Mouse (Mus musculus) kidney, postnatal 4 days (tissue): ENCODE measurements around the gene Hes3.

Experiments used
- DNase-seq, 2 experiments: peaks; one replicate each; pipeline ENCODE4 v3.0.0; 2021; ENCODE audit warnings: mixed read lengths in 2 of 2

Gene Hes3

GRCm38 (mm10) chr4:152304685-152305084 lies 13.2 kb upstream of the Hes3 start:
- DNase-seq = no peak

- DNase-seq = peak in 1 of 2 experiments; percentile 56
These were observed 11.7 kb upstream of the Hes3 start for GRCm38 (mm10) chr4:152303172-152303571.

DNA sequence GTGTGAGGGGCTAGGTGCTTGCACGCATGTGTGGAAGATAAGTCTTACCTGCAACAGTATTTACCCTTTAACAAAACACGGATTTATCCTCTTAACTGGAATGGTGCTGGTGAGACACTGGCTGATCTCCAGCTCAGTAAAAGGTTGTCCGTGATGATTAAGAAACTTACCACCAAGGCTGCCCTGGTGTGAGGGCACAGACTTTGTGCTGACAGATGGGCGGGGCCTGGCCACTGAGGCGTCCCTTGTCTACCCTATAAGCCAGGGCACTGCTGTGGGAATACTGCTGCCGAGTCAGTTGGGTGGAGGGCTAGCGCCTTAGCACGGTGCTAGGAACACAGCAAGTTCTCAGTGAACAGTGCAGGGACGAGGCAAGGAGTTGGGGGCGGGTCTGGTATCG lies 10.6 kb upstream of the Hes3 start:
- peak in 1 of 2 experiments; percentile 47 for DNase-seq

- DNase-seq = no peak
These were observed 8.9 kb upstream of the Hes3 start for GRCm38 (mm10) chr4:152300375-152300774.

- no peak for DNase-seq
These were observed 7.4 kb upstream of the Hes3 start for GRCm38 (mm10) chr4:152298836-152299235.

GRCm38 (mm10) chr4:152296874-152297861 lies 5.7 kb upstream of the Hes3 start, which contains the start of gene Icmt:
Gene Icmt (plus strand): TSS chr4:152297227.
- DNase-seq = peak; percentile 100

GRCm38 (mm10) chr4:152296371-152296770 lies 4.9 kb upstream of the Hes3 start:
- no peak for DNase-seq

- no peak for DNase-seq
These were observed 4.5 kb upstream of the Hes3 start for GRCm38 (mm10) chr4:152295916-152296315.

DNA sequence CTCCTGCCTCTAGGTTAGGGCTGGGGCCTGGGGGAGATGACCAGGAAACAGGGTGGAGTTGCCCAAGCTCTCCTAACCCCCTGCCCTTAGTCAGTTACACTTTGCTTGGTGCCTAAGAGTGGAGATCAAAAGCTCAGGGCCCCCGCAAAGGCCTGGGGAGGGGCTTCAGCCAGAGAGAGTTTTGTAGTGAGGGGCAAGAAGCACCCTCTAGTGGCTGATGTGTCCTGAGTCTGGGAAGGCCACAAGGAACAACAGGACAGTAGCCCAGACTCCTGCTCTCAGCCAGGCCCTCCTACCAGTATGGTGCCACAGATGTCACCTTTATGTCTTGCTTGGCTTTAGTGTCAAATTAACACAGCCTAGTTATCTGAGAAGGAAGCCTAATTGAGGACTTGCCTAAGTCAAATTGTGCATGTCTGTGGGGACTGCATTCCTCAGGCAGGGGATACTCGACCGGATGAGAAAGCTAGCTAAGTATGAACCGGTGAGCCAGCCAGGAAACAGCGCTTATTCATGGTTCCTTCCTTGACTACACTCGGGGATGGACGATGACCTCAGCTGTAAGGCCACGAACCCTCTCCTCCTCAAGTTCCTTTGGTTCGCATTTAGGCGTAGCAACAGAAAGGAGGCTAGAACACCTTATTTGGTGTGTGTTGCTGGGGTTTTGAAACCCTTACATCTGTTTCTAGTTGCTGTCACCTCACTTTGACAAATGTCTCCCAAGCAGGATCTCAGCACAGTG lies 2.9 kb upstream of the Hes3 start:
- peak in 1 of 2 experiments; percentile 49 for DNase-seq

- DNase-seq = no peak
These were observed 772 bp upstream of the Hes3 start for GRCm38 (mm10) chr4:152292102-152292765.

- no peak for DNase-seq
These were observed 471 bp downstream of the Hes3 start for GRCm38 (mm10) chr4:152290991-152291390.

- DNase-seq = no peak
These were observed 1.1 kb downstream of the Hes3 start for GRCm38 (mm10) chr4:152290385-152290784.

GRCm38 (mm10) chr4:152288398-152288945 lies 3.0 kb downstream of the Hes3 start:
- DNase-seq = no peak

- no peak for DNase-seq
These were observed 3.9 kb downstream of the Hes3 start for GRCm38 (mm10) chr4:152287317-152288120.

- peak; percentile 92 for DNase-seq
These were observed 4.6 kb downstream of the Hes3 start for GRCm38 (mm10) chr4:152286887-152287286.

- DNase-seq = no peak
These were observed 5.3 kb downstream of the Hes3 start for GRCm38 (mm10) chr4:152286183-152286582.

- peak; percentile 72 to 80 for DNase-seq
These were observed 6.0 kb downstream of the Hes3 start for GRCm38 (mm10) chr4:152285505-152285904.

DNA sequence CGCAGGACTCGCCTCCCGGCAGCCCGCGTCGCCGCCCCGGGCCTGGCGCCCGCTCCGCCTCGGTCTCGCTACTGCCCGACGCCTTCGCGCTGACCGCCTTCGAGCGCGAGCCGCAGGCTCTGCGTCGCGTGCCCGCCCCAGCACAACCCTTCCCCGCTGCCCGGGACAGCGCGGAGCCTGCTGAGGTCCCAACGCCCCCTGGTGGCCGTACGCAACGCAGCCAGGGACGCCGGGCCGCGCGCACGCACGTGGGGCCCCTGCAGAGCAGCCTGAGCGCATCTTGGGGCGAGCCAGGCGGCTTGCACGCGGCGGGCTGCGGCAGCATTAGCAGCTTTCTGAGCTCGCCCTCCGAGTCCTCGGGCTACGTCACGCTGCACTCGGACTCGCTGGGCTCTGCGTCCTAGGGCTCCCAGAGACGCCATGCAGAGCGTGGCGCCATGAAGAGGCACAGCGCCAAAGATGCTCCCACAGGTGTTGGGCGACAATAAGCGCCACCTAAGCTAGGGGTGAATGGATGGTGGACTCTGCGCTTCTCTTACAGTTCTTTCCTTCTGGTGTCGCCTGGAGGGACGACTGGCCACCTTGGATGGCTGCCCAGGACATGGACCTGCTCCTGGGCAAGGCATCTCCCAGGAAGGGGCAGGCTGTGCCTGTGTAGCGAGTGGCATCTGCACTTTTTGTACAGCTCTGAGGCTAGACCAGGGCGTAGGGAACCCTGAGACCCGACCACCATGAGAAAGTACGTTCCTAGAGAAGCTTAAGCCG lies 8.1 kb downstream of the Hes3 start:
- peak; percentile 92 to 93 for DNase-seq

GRCm38 (mm10) chr4:152282721-152283120 lies 8.7 kb downstream of the Hes3 start:
- no peak for DNase-seq

DNA sequence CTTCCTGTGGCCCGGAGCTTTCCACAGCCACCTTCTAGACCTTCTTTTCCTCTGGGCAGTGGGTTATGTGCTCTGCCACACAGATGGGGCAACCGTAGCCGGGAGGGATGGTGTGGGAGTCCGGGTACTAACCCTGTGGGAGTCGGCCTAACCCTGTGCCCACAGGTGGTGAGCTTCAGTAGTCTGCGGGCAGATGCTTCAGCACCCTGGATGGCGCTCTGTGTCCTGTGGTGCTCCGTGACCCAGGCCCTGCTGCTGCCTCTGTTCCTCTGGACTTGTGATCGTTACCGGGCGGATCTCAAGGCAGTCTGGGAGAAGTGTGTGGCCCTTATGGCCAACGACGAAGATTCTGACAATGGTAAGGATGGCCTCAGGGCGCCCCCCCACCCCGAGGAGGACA lies 9.9 kb downstream of the Hes3 start:
- peak in 1 of 2 experiments; percentile 64 for DNase-seq

DNA sequence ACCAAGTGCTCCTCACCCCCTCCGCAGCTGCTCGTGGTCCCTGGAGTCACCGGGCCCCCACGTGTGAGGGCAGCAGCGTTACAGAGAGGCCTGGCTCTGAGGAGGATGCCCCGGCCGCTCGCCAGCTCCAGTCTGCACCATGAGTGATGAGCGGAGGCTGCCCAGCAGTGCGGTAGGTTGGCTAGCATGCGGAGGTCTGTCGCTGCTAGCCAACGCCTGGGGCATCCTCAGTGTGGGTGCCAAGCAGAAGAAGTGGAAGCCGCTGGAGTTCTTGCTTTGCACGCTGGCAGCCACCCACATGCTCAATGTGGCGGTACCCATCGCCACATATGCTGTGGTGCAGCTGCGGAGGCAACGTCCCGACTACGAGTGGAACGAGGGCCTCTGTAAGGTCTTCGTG lies 12.5 kb downstream of the Hes3 start:
- no peak for DNase-seq
